Mouse (Mus musculus): Measurements from ENCODE around the gene Cry2.

GRCm38 (mm10) chr2:92435023-92435422 lies 1.2 kb upstream of the Cry2 start:
- TF ChIP-seq GATA1 (IDR thresholded peaks at IDR 0.05; ENCODE audit: low read length): no peak
- TF ChIP-seq TAL1 (IDR thresholded peaks at IDR 0.05; ENCODE audit: low read length): no peak
